Mouse (Mus musculus): ENCODE measurements around the gene Galk2. TPM values are rescaled to one million over a fixed set of nuclear protein-coding genes. Genes with fewer than 3 reads are reported as not detected.

The Galk2 gene
- polyA plus RNA-seq, 1 experiment from 2014 or later = 35.2 TPM

DNA sequence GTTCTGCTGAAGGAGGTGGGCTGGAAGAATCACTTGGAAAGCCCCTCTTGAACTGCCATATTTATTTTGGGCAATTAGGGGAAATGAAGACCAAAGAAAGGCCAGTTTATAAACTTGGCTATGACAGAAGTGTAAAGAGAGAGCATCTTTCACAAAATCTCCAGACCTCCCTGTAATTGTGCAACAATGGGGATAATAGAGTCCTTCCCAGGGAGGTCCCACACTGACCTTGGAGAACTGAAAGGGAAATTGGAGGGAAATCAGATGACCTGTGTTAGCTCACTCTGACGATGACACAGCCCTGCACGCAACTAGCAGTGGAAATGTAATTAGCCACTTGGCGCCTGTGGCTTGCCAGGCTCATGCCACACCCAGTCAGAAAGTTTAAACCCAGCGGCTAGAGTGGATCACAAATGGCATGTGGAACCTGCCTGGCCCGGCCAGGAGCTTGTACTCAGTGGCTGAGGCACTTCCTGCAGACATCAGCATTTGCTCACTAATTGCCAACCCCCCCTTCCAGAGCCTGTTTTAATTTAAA lies 117.0 kb downstream of the Galk2 start:
- H3K27me3 ChIP-seq (replicated peaks; ENCODE audit: control insufficient read depth, insufficient read depth, low read length) = no peaks in the 10 kb centered on the region
- 39% methylated on average over 5 of the region's 5 CpGs for WGBS
- H3K4me1 ChIP-seq (ENCODE audit: control insufficient read depth, insufficient read depth, low read length) = peaks cover 7% of the 10 kb centered on the region
- no peak for ATAC-seq (ENCODE audit: low read depth)
- no peak overlapping the region for H3K27ac ChIP-seq (replicated peaks; ENCODE audit: low read depth, low read length)
- peak; percentile 24 for DNase-seq (ENCODE audit: low spot score)
- H3K4me2 ChIP-seq (ENCODE audit: low read depth, low read length) = no peak overlapping the region
- H3K4me3 ChIP-seq (ENCODE audit: low read depth, low read length) = no peak overlapping the region
- no peaks in the 10 kb centered on the region for H3K9me3 ChIP-seq (ENCODE audit: control insufficient read depth, low read length)
- peaks cover 8% of the 10 kb centered on the region for H3K36me3 ChIP-seq (ENCODE audit: control insufficient read depth, insufficient read depth, low read length)
- no peak overlapping the region for H3K9ac ChIP-seq (ENCODE audit: low read depth, low read length)

DNA sequence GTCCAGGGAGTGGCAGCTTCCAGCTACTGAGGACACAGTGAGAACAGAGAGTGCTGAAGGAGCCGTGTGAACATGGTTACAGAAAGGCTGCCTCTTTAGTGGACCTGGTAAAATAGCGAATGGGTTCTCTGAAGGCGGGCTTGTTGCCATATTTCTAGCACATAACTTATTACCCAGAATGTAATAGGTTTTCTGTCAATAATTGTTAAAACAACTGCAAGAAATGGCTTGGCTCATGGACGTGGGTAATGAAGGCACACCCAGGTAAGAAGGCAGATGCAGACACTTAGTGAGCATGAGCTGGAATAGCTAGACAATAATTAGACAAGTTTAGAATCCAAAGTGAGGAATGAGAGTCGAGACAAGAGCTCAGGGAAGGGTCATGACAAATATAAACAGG lies 143.4 kb downstream of the Galk2 start:
- Histone ChIP-seq H3K27me3 (replicated peaks; ENCODE audit: control insufficient read depth, insufficient read depth, low read length) (no peaks in the 10 kb centered on the region), H3K36me3 (ENCODE audit: control insufficient read depth, insufficient read depth, low read length) (no peaks in the 10 kb centered on the region), H3K9me3 (ENCODE audit: control insufficient read depth, low read length) (no peaks in the 10 kb centered on the region), H3K4me3 (ENCODE audit: low read depth, low read length) (no peak overlapping the region), H3K4me1 (ENCODE audit: control insufficient read depth, insufficient read depth, low read length) (no peaks in the 10 kb centered on the region), H3K4me2 (ENCODE audit: low read depth, low read length) (no peak overlapping the region), H3K27ac (replicated peaks; ENCODE audit: low read depth, low read length) (no peak overlapping the region), H3K9ac (ENCODE audit: low read depth, low read length) (no peak overlapping the region)
- WGBS = 78% methylated on average over 5 of the region's 5 CpGs
- no peak for DNase-seq (ENCODE audit: low spot score)
- no peak for ATAC-seq (ENCODE audit: low read depth)

DNA sequence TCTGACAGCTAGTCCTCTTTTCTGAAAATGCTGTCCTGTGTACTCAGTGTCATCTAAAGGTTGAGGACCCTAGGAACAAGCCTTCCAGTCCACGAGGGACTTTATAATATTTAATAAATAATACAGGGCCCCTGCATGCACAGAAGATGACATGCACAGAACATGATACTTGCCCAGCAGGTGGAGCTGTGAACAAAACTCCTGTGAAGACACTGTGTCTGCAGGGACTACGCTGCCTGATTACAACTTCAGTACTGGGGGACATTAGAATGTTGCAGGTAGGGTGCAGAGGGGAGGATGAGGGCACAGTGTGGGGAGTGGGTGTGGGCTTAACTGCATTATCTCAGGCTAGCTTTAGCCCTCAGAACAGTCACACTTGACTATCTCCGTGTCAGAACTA lies 147.2 kb downstream of the Galk2 start:
- ATAC-seq (ENCODE audit: low read depth) = 0 out of 2 replicates have a peak, but pooled peaks have one; percentile 50
- 40% methylated on average over 3 of the region's 3 CpGs for WGBS

DNA sequence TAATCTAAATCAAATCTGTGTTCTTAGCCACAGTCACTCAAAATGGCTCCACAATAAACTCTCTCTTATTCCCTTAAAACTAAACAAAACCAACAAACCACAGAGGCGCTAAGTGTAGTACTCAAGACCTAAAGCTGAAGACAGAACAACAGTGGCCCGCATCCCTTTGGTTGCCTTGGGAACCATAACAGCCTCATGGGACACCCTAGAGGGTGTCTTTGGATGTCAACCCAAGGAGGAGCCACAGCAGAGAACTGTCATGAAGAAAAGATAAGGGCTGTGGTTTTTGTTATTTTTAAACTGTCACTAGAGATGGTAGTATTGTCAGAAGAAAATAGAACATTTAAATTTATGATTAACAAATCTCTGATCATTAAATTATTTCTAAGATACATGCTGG lies 147.8 kb downstream of the Galk2 start:
- Histone ChIP-seq H3K9ac (ENCODE audit: low read depth, low read length) (no peak overlapping the region), H3K9me3 (ENCODE audit: control insufficient read depth, low read length) (no peaks in the 10 kb centered on the region), H3K36me3 (ENCODE audit: control insufficient read depth, insufficient read depth, low read length) (no peaks in the 10 kb centered on the region), H3K4me3 (ENCODE audit: low read depth, low read length) (no peak overlapping the region), H3K27me3 (replicated peaks; ENCODE audit: control insufficient read depth, insufficient read depth, low read length) (no peaks in the 10 kb centered on the region), H3K4me1 (ENCODE audit: control insufficient read depth, insufficient read depth, low read length) (no peaks in the 10 kb centered on the region), H3K4me2 (ENCODE audit: low read depth, low read length) (no peak overlapping the region), H3K27ac (replicated peaks; ENCODE audit: low read depth, low read length) (no peak overlapping the region)
- DNase-seq (ENCODE audit: low spot score) (no peak), ATAC-seq (ENCODE audit: low read depth) (no peak)
- 84% methylated on average over 2 of the region's 2 CpGs for WGBS

More for the DNA sequence above, 147.2 kb downstream of the Galk2 start:
- H3K4me1 ChIP-seq (ENCODE audit: control insufficient read depth, insufficient read depth, low read length) = no peaks in the 10 kb centered on the region
- H3K27me3 ChIP-seq (replicated peaks; ENCODE audit: control insufficient read depth, insufficient read depth, low read length) = no peaks in the 10 kb centered on the region
- no peak overlapping the region for H3K27ac ChIP-seq (replicated peaks; ENCODE audit: low read depth, low read length)
- no peak overlapping the region for H3K9ac ChIP-seq (ENCODE audit: low read depth, low read length)
- H3K4me2 ChIP-seq (ENCODE audit: low read depth, low read length) = no peak overlapping the region
- no peaks in the 10 kb centered on the region for H3K9me3 ChIP-seq (ENCODE audit: control insufficient read depth, low read length)
- DNase-seq (ENCODE audit: low spot score) = peak; percentile 73
- H3K36me3 ChIP-seq (ENCODE audit: control insufficient read depth, insufficient read depth, low read length) = no peaks in the 10 kb centered on the region
- no peak overlapping the region for H3K4me3 ChIP-seq (ENCODE audit: low read depth, low read length)

DNA sequence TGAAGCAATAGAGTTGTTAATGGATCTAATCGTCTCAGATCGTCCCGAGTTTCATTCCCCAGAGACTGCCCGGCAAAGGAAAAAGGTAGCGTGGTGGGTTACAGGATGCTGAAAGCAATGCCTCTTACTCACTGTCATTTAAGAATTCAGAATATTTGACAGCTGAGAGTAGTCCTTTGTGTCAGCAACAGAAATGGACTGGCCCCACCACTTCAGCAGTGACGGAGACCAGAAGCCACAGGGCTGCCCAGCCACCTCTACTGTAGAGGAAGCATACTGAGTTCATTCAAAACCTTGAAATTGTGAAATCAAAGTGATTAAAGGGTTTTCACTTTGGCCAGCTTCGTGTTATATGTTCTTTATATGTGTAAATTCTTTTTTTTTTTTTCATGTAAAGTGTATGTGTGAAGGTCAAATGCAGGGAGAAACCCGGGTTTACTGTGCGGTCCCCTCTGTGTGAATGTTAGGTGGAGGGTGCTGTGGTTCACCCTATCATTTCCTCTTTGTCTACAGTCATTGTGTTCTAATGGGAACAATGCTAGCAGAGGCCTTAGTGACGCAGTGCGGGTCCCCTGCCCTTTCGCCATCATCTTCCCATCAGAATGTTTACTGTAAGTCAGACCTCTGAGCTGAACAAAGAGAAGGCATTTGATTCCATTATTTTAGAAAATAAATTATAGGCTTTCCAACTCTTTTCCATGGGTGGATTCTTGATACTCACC lies 156.2 kb downstream of the Galk2 start:
- WGBS = 38% methylated on average over 12 of the region's 12 CpGs
- Histone ChIP-seq H3K27ac (replicated peaks; ENCODE audit: low read depth, low read length) (no peak overlapping the region), H3K4me1 (ENCODE audit: control insufficient read depth, insufficient read depth, low read length) (no peaks in the 10 kb centered on the region), H3K4me2 (ENCODE audit: low read depth, low read length) (no peak overlapping the region), H3K4me3 (ENCODE audit: low read depth, low read length) (no peak overlapping the region), H3K27me3 (replicated peaks; ENCODE audit: control insufficient read depth, insufficient read depth, low read length) (no peaks in the 10 kb centered on the region), H3K9me3 (ENCODE audit: control insufficient read depth, low read length) (no peaks in the 10 kb centered on the region), H3K36me3 (ENCODE audit: control insufficient read depth, insufficient read depth, low read length) (no peaks in the 10 kb centered on the region), H3K9ac (ENCODE audit: low read depth, low read length) (no peak overlapping the region)
- DNase-seq (ENCODE audit: low spot score) (no peak), ATAC-seq (ENCODE audit: low read depth) (no peak)

DNA sequence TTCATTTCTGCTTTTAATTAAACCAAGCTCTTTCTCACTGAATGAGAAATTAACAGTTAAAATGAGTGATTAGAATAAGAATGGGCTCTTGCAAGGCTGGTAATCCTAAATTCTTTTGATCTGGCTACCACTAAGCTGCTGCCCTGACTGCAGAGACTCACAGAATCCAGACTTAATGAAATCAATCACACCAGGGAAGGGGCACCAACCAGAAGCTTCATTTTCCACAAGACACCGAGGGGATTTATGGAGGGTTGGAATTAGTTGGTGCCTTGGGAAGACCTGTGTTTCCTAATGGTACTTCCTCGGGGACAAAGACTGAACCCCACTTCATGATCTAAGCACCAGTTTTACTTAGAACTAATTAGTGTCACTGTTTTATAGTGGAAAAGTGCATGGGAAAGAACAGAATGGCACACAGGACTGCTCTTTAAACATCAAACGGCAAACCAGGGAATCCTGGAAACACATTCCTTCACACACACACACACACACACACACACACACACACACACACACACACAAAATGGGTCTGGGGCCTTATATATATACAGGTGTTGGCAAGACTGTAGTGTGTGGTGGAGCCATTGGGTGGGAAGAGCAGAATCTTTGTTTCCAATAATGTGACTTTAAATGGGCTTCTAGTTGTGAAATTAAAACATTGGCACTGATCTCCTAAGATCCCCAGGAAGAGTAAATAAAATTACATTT lies 157.0 kb downstream of the Galk2 start:
- no peaks in the 10 kb centered on the region for H3K36me3 ChIP-seq (ENCODE audit: control insufficient read depth, insufficient read depth, low read length)
- WGBS = 60% methylated on average over 3 of the region's 3 CpGs
- no peak for DNase-seq (ENCODE audit: low spot score)
- no peak for ATAC-seq (ENCODE audit: low read depth)
- H3K27me3 ChIP-seq (replicated peaks; ENCODE audit: control insufficient read depth, insufficient read depth, low read length) = no peaks in the 10 kb centered on the region
- no peaks in the 10 kb centered on the region for H3K4me1 ChIP-seq (ENCODE audit: control insufficient read depth, insufficient read depth, low read length)
- H3K4me2 ChIP-seq (ENCODE audit: low read depth, low read length) = no peak overlapping the region
- H3K27ac ChIP-seq (replicated peaks; ENCODE audit: low read depth, low read length) = no peak overlapping the region
- no peak overlapping the region for H3K4me3 ChIP-seq (ENCODE audit: low read depth, low read length)
- no peak overlapping the region for H3K9ac ChIP-seq (ENCODE audit: low read depth, low read length)
- no peaks in the 10 kb centered on the region for H3K9me3 ChIP-seq (ENCODE audit: control insufficient read depth, low read length)

DNA sequence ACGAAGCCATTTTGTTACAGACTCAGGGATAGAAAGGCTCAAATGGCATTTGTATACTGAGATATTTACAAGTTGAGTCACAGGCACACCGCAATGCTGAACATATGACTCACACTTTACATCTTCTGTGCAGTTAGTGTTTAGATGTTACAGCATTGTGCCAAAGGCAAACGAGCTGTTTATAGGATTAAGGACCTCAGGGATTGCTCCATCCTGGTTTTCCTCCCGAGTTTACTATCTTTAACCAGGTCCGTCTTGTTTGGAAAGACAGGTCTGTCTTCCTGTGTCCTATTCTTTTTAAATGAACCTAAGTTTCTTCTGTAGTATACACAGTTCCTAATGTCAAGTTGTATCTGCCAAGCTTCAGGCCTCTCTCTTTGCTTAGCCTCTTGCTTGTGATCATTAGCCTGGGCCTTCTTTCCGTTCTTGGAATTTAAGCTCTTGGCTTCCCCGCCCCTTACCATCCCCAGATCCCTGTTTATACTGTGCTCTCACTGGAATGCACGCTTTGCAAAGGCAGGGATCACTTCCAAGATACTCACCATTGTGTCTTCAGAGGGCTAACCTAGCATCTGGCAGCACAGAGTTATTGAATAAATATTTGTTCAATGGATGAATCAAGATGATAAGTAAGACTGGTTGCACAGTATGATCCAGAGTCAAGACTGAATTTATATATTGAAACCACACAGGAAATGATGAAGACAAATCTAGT lies 172.4 kb downstream of the Galk2 start:
- H3K9ac ChIP-seq (ENCODE audit: low read depth, low read length) = no peak overlapping the region
- H3K4me2 ChIP-seq (ENCODE audit: low read depth, low read length) = no peak overlapping the region
- no peaks in the 10 kb centered on the region for H3K27me3 ChIP-seq (replicated peaks; ENCODE audit: control insufficient read depth, insufficient read depth, low read length)
- H3K4me1 ChIP-seq (ENCODE audit: control insufficient read depth, insufficient read depth, low read length) = peaks cover 16% of the 10 kb centered on the region
- WGBS = 59% methylated on average over 8 of the region's 8 CpGs
- ATAC-seq (ENCODE audit: low read depth) (no peak), DNase-seq (ENCODE audit: low spot score) (peak; percentile 47)
- H3K36me3 ChIP-seq (ENCODE audit: control insufficient read depth, insufficient read depth, low read length) = no peaks in the 10 kb centered on the region
- no peaks in the 10 kb centered on the region for H3K9me3 ChIP-seq (ENCODE audit: control insufficient read depth, low read length)
- no peak overlapping the region for H3K4me3 ChIP-seq (ENCODE audit: low read depth, low read length)
- no peak overlapping the region; the same call in 1 of the 2 replicates for H3K27ac ChIP-seq (replicated peaks; ENCODE audit: low read depth, low read length)

DNA sequence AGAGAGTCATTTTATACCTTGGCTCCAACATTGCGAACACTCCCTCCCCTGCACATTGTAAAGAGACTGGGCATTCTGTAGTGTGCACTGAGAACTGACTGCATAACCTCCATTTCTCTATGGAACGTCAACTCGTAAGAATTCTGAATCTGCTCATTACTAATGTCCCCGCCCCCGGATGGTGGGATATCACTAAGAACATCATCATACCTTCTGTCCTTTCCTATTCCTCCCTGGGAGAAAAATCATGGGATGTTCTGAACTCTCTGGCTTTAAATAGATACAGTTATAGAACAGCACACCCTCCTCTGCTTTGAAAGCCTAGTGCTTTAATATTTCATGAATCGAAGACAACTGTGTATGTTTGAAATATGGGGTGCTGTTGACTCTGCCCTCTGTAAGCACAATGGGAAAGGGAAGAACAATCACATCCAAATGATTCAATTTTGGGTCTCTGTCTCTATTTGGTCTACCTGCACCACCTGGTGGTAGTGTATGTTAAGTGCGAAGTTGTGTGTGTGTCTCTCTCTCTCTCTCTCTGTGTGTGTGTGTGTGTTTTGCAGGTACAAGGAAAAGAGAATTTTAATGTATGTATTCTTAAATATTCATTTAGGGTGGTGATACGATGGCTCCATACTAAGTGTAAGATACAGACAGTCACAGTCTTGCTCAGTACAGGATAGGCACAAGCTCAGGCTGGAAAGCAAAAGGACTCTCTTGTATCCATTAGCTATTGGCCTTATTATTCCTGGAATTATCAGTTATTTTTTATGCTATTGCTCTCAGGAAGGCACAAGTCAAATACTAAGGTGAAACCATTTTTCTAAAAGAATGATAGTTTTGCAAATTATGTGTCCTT lies 174.4 kb downstream of the Galk2 start:
- Histone ChIP-seq H3K9me3 (ENCODE audit: control insufficient read depth, low read length) (no peaks in the 10 kb centered on the region), H3K4me2 (ENCODE audit: low read depth, low read length) (no peak overlapping the region), H3K4me3 (ENCODE audit: low read depth, low read length) (no peak overlapping the region), H3K9ac (ENCODE audit: low read depth, low read length) (no peak overlapping the region), H3K4me1 (ENCODE audit: control insufficient read depth, insufficient read depth, low read length) (peaks cover 20% of the 10 kb centered on the region), H3K36me3 (ENCODE audit: control insufficient read depth, insufficient read depth, low read length) (no peaks in the 10 kb centered on the region), H3K27ac (replicated peaks; ENCODE audit: low read depth, low read length) (no peak overlapping the region), H3K27me3 (replicated peaks; ENCODE audit: control insufficient read depth, insufficient read depth, low read length) (no peaks in the 10 kb centered on the region)
- DNase-seq (ENCODE audit: low spot score) (peak; percentile 49), ATAC-seq (ENCODE audit: low read depth) (peak; percentile 42; the same call in 1 of the 2 replicates)
- WGBS = 73% methylated on average over 8 of the region's 8 CpGs
